Mouse (Mus musculus): ENCODE results near the gene Jak1. TPM values are rescaled to one million over a fixed set of nuclear protein-coding genes. Genes with fewer than 3 reads are reported as not detected.
"Not testable (repeated sequence)": the region's sequence is repeated elsewhere in the genome, so short reads cannot be mapped to it uniquely, and the experiment has no call there.

The Jak1 gene
- polyA plus RNA-seq, 1 experiment from 2014 or later: 77.0 TPM

DNA sequence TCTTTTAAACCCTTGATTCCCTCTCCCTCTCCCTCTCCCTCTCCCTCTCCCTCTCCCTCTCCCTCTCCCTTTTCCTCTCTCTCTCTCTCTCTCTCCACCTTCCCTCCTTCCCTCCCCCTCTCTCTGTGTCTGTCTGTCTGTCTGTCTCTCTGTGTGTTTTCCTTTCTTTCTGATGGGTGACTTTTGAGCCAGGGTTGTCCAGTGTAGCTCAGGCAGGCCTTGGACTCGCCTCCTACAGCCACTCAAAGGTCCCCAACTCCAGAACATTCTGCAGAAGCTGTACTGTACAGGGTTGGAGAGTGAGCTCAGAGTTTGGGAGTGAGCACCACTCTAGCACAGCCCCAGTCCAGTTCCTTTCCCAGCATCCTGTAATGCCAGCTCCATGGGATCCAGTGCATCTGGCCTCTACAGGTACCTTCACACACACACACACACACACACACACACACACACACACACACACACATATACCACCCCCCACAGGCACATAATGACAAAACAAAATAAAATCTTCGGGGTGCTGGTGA is 20.9 kb upstream of the Jak1 start:
- Histone ChIP-seq H3K9ac (replicated peaks; ENCODE audit: low read length) (no peak overlapping the region), H3K9me3 (ENCODE audit: control insufficient read depth, low read length) (no peaks in the 10 kb centered on the region), H3K27ac (replicated peaks; ENCODE audit: low read depth, low read length) (no peak overlapping the region), H3K27me3 (ENCODE audit: control insufficient read depth, insufficient read depth, low read length) (peaks cover 9% of the 10 kb centered on the region), H3K4me2 (ENCODE audit: low read length) (no peak overlapping the region), H3K36me3 (ENCODE audit: control insufficient read depth, insufficient read depth, low read length) (no peaks in the 10 kb centered on the region), H3K4me3 (replicated peaks; ENCODE audit: low read depth, low read length) (no peak overlapping the region), H3K4me1 (ENCODE audit: control insufficient read depth, insufficient read depth, low read length) (no peaks in the 10 kb centered on the region)
- no peak for ATAC-seq (ENCODE audit: low FRiP score, low TSS enrichment)
- 83% methylated on average over 2 of the region's 2 CpGs for WGBS
- no peak for DNase-seq

DNA sequence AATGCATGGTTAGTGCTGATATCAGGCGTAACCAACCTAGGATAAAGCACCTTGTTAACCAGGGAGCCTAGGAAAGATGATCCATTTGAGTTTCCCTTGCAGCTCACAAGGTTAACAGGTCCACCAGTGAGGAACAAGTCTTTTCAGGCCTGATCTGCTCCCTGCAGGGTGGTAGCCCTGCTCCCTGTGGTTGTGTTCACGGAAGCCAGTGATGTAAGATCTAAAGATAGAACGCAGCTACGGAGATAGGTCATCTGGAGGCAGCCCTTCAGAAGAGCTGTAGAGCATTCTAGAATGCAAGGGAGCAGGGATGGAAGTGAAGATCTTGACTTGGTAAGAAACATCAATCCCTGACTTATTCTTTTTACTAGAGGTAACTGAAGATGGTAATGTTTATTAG is 18.9 kb upstream of the Jak1 start:
- Histone ChIP-seq H3K27ac (replicated peaks; ENCODE audit: low read depth, low read length) (no peak overlapping the region), H3K4me3 (replicated peaks; ENCODE audit: low read depth, low read length) (no peak overlapping the region), H3K4me2 (ENCODE audit: low read length) (no peak overlapping the region), H3K9ac (replicated peaks; ENCODE audit: low read length) (no peak overlapping the region), H3K36me3 (ENCODE audit: control insufficient read depth, insufficient read depth, low read length) (no peaks in the 10 kb centered on the region), H3K9me3 (ENCODE audit: control insufficient read depth, low read length) (no peaks in the 10 kb centered on the region), H3K27me3 (ENCODE audit: control insufficient read depth, insufficient read depth, low read length) (no peaks in the 10 kb centered on the region), H3K4me1 (ENCODE audit: control insufficient read depth, insufficient read depth, low read length) (no peaks in the 10 kb centered on the region)
- WGBS: 78% methylated on average over 4 of the region's 4 CpGs
- no peak for ATAC-seq (ENCODE audit: low FRiP score, low TSS enrichment)
- no peak for DNase-seq

DNA sequence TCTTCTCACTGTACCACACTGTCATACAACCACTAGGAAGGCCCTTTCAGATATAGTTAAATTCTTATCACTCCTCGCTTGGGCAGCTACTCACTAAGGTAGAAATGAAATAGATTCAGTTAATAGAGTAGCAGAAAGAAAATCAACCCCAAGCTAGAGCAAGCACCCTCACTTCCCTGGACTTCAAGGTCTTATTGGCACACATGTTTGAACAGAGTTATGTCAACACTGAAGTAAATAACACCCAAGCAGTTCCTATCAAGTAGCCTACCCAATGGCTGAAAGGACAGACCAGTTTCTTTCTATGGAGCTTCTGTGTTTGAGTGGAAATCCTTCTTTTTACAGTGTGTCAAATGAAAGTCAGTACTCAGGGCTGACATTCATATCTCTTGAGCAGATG is 17.2 kb upstream of the Jak1 start:
- no peaks in the 10 kb centered on the region for H3K4me1 ChIP-seq (ENCODE audit: control insufficient read depth, insufficient read depth, low read length)
- H3K36me3 ChIP-seq (ENCODE audit: control insufficient read depth, insufficient read depth, low read length): no peaks in the 10 kb centered on the region
- H3K4me3 ChIP-seq (replicated peaks; ENCODE audit: low read depth, low read length): no peak overlapping the region
- H3K9ac ChIP-seq (replicated peaks; ENCODE audit: low read length): no peak overlapping the region
- ATAC-seq (ENCODE audit: low FRiP score, low TSS enrichment) (no peak), DNase-seq (no peak)
- no peaks in the 10 kb centered on the region for H3K9me3 ChIP-seq (ENCODE audit: control insufficient read depth, low read length)
- H3K4me2 ChIP-seq (ENCODE audit: low read length): no peak overlapping the region
- no peaks in the 10 kb centered on the region for H3K27me3 ChIP-seq (ENCODE audit: control insufficient read depth, insufficient read depth, low read length)
- WGBS: 85% methylated on average over 1 of the region's 1 CpGs
- H3K27ac ChIP-seq (replicated peaks; ENCODE audit: low read depth, low read length): no peak overlapping the region

DNA sequence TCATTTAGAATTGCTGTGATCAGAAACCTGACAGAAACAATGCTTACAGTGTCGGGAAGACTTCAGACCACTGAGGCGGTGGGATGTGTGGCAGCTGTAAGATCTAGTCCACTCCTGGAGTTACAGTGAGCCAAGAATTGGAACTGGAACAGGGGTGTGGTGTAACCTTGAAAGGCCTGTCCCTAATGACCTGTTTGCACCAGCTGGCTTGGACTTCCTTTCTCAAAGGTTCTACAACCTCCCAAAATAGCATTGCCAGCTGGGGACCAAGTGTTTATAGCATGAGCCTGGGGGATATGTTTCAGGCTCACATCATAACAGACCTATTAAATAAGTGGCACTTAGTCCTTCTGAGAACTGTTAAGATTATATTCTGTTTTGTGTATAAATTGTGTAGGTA is 15.0 kb upstream of the Jak1 start:
- H3K9me3 ChIP-seq (ENCODE audit: control insufficient read depth, low read length): no peaks in the 10 kb centered on the region
- DNase-seq (no peak), ATAC-seq (ENCODE audit: low FRiP score, low TSS enrichment) (no peak)
- no peak overlapping the region for H3K4me2 ChIP-seq (ENCODE audit: low read length)
- WGBS: 93% methylated on average over 2 of the region's 2 CpGs
- no peak overlapping the region for H3K4me3 ChIP-seq (replicated peaks; ENCODE audit: low read depth, low read length)
- H3K9ac ChIP-seq (replicated peaks; ENCODE audit: low read length): no peak overlapping the region
- no peaks in the 10 kb centered on the region for H3K4me1 ChIP-seq (ENCODE audit: control insufficient read depth, insufficient read depth, low read length)
- no peaks in the 10 kb centered on the region for H3K36me3 ChIP-seq (ENCODE audit: control insufficient read depth, insufficient read depth, low read length)
- no peaks in the 10 kb centered on the region for H3K27me3 ChIP-seq (ENCODE audit: control insufficient read depth, insufficient read depth, low read length)
- H3K27ac ChIP-seq (replicated peaks; ENCODE audit: low read depth, low read length): no peak overlapping the region

DNA sequence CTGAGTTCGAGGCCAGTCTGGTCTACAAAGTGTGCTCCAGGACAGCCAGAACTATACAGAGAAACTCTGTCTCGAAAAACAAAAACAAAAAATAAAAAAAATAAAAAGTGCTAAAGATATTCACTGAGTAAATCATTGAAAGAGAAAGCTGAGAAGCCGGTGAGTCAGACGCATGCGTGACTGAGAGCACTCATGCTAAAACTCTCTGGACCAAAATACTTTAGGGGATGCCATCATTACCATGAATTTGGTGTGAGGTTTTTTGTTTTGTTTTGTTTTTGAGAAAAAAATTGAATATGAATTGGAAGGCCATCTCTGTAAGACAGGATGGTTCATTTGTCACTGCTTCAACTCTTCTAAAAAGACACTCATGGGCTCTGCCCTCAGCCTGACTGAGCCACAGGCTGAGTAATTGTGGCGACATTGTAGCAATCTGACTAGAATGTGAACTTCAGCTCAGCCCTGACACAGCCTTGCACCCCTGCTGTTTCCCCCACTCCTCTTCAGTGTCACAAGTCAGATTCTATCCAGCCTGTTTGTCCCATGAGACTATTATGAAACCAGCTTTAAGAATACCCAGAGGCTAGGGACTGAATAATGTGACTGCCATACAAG is 11.5 kb upstream of the Jak1 start:
- H3K4me1 ChIP-seq (ENCODE audit: control insufficient read depth, insufficient read depth, low read length): no peaks in the 10 kb centered on the region
- H3K9me3 ChIP-seq (ENCODE audit: control insufficient read depth, low read length): no peaks in the 10 kb centered on the region
- H3K9ac ChIP-seq (replicated peaks; ENCODE audit: low read length): no peak overlapping the region
- 83% methylated on average over 6 of the region's 6 CpGs for WGBS
- no peak overlapping the region for H3K4me2 ChIP-seq (ENCODE audit: low read length)
- no peak overlapping the region for H3K4me3 ChIP-seq (replicated peaks; ENCODE audit: low read depth, low read length)
- ATAC-seq (ENCODE audit: low FRiP score, low TSS enrichment) (no peak), DNase-seq (no peak)
- no peak overlapping the region for H3K27ac ChIP-seq (replicated peaks; ENCODE audit: low read depth, low read length)
- no peaks in the 10 kb centered on the region for H3K27me3 ChIP-seq (ENCODE audit: control insufficient read depth, insufficient read depth, low read length)
- no peaks in the 10 kb centered on the region for H3K36me3 ChIP-seq (ENCODE audit: control insufficient read depth, insufficient read depth, low read length)

DNA sequence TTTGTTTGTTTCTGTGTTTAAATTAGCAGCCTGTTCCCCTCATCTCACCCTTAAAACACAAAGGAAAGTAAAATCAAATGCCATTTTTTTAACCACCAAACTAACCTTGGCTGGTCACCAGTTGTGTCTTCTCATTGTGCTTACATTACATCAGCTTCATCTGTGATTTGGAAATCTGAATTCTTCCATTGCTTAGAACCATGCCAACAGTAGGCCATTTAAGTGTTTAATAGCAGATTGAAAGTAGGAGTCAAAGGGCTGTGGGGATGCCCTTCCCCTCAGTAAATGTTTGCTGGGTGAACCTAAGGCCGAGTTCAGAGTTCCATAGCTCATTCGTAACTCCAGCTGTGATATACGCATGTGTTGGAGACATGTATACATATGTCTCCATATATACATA is 10.8 kb upstream of the Jak1 start:
- Histone ChIP-seq H3K9me3 (ENCODE audit: control insufficient read depth, low read length) (no peaks in the 10 kb centered on the region), H3K36me3 (ENCODE audit: control insufficient read depth, insufficient read depth, low read length) (no peaks in the 10 kb centered on the region), H3K4me2 (ENCODE audit: low read length) (no peak overlapping the region), H3K27me3 (ENCODE audit: control insufficient read depth, insufficient read depth, low read length) (no peaks in the 10 kb centered on the region), H3K4me1 (ENCODE audit: control insufficient read depth, insufficient read depth, low read length) (no peaks in the 10 kb centered on the region), H3K27ac (replicated peaks; ENCODE audit: low read depth, low read length) (no peak overlapping the region), H3K9ac (replicated peaks; ENCODE audit: low read length) (no peak overlapping the region), H3K4me3 (replicated peaks; ENCODE audit: low read depth, low read length) (no peak overlapping the region)
- 91% methylated on average over 3 of the region's 3 CpGs for WGBS
- DNase-seq (no peak), ATAC-seq (ENCODE audit: low FRiP score, low TSS enrichment) (no peak)

DNA sequence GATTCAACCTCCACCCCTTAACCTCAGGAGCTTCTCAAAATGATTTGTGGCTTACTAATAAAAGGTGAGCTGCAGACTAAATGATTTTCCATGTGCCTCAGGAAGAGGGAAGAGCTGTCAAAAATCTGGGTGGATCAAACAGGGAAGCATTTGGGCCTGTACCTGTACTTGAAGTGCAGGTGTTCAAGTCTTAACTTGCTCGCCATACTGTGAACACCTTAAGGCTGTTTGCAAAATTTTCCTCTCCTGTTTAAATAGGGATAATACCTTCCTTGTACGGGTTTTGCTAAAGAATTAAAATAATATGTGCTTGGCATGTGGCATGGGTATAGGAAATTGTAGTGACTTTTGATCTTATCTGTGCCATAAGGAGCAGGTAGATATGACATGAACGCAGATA is 5.7 kb upstream of the Jak1 start:
- ATAC-seq (ENCODE audit: low FRiP score, low TSS enrichment) (no peak), DNase-seq (no peak)
- no peaks in the 10 kb centered on the region for H3K4me1 ChIP-seq (ENCODE audit: control insufficient read depth, insufficient read depth, low read length)
- H3K9ac ChIP-seq (replicated peaks; ENCODE audit: low read length): no peak overlapping the region
- H3K36me3 ChIP-seq (ENCODE audit: control insufficient read depth, insufficient read depth, low read length): no peaks in the 10 kb centered on the region
- no peak overlapping the region for H3K4me3 ChIP-seq (replicated peaks; ENCODE audit: low read depth, low read length)
- H3K9me3 ChIP-seq (ENCODE audit: control insufficient read depth, low read length): no peaks in the 10 kb centered on the region
- no peaks in the 10 kb centered on the region for H3K27me3 ChIP-seq (ENCODE audit: control insufficient read depth, insufficient read depth, low read length)
- 84% methylated on average over 3 of the region's 3 CpGs for WGBS
- H3K27ac ChIP-seq (replicated peaks; ENCODE audit: low read depth, low read length): no peak overlapping the region
- H3K4me2 ChIP-seq (ENCODE audit: low read length): no peak overlapping the region

DNA sequence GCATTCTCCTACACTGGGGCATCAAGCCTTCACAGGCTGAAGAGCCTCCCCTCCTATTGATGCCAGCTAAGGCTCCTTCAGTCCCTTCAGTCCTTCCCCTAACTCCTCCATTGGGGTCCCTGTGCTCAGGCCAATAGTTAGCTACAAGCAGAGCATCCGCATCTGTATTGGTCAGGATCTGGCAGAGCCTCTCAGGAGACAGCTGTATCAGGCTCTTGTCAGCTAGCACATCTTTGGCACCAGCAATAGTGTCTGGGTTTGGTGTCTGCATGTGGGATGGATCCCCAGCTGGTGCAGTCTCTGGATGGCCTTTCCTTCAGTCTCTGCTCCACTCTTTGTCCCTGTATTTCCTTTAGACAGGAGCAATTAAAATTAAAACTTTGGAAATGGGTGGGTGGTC is 3.4 kb upstream of the Jak1 start:
- not testable (repeated sequence) for H3K27ac ChIP-seq (replicated peaks; ENCODE audit: low read depth, low read length); H3K36me3 ChIP-seq (ENCODE audit: control insufficient read depth, insufficient read depth, low read length); DNase-seq; H3K4me3 ChIP-seq (replicated peaks; ENCODE audit: low read depth, low read length); H3K27me3 ChIP-seq (ENCODE audit: control insufficient read depth, insufficient read depth, low read length); H3K4me1 ChIP-seq (ENCODE audit: control insufficient read depth, insufficient read depth, low read length); H3K4me2 ChIP-seq (ENCODE audit: low read length); ATAC-seq (ENCODE audit: low FRiP score, low TSS enrichment); H3K9me3 ChIP-seq (ENCODE audit: control insufficient read depth, low read length); H3K9ac ChIP-seq (replicated peaks; ENCODE audit: low read length)
- 58% methylated on average over 1 of the region's 1 CpGs for WGBS

DNA sequence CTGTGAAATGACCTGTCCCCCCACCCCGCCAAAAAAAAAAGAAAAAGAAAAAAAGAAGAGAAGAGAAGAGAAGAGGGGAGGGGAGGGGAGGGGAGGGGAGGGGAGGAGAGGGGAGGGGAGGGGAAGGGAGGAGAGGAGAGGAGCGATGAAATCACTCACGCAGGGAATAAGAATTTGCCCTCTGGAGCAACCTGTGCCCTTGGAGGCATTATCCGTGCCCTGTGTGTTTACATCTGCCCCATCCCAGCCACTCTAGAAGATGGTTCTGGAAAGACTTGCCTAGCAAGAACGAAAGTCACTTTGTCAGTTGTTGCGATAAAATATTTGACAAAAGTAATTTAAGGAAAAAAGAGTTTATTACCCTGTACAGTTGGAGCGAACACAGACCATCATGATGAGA is 441 bp upstream of the Jak1 start:
- peak overlapping the region; percentile 98 for H3K4me3 ChIP-seq (replicated peaks; ENCODE audit: low read depth, low read length)
- no peak overlapping the region for H3K27ac ChIP-seq (replicated peaks; ENCODE audit: low read depth, low read length)
- no peaks in the 10 kb centered on the region for H3K4me1 ChIP-seq (ENCODE audit: control insufficient read depth, insufficient read depth, low read length)
- H3K9ac ChIP-seq (replicated peaks; ENCODE audit: low read length): no peak overlapping the region
- no peak for DNase-seq
- no peaks in the 10 kb centered on the region for H3K9me3 ChIP-seq (ENCODE audit: control insufficient read depth, low read length)
- no peak for ATAC-seq (ENCODE audit: low FRiP score, low TSS enrichment)
- no peaks in the 10 kb centered on the region for H3K36me3 ChIP-seq (ENCODE audit: control insufficient read depth, insufficient read depth, low read length)
- H3K4me2 ChIP-seq (ENCODE audit: low read length): peak overlapping the region; percentile 78
- WGBS: 25% methylated on average over 7 of the region's 7 CpGs
- H3K27me3 ChIP-seq (ENCODE audit: control insufficient read depth, insufficient read depth, low read length): no peaks in the 10 kb centered on the region
